Mouse (Mus musculus): ENCODE data around the gene Milr1.
"Not testable (repeated sequence)": the region's sequence is repeated elsewhere in the genome, so short reads cannot be mapped to it uniquely, and the experiment has no call there.

The Milr1 gene

DNA sequence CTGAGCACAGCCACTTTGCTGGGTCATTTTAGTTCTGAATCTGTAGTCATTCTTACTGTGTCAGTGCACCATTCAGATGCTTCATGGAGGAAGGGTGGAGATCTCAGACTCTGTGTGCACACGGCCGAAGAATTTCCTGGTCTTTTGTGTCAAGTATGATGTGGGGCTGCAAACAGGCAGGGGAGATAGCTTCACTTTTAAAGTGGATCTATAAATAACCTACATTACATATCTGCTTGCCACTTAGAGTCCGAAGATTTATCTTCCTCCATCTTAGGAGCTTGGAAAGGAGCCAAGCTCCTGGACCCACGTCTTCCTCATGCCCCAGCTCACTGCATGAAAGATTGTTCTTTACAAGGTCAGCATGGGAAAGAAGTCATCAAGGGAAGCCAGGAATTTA, 20.3 kb upstream of the Milr1 start:
- no peak for DNase-seq (ENCODE audit: low spot score in 2 of 2)

DNA sequence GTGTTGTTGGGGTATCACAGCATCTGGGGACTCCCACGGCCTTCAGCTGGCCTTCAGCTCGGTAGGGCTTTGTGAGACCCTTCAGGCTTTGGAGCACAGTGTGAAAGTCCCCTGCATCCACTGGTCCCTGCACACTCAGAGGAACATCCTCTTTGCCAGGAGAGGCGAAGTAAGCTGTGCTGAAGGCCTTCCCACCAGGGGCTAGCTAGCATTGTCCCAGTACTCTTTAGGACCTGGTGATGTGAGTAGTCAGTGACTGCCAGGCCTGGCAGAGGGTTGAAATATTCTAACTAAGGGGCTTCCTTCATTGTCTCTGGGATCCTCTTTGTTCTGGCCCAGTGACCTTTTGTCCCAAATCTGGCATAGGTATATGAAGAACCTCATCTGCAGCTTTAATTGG, 14.4 kb upstream of the Milr1 start:
- no peak for DNase-seq (ENCODE audit: low spot score in 2 of 2)

DNA sequence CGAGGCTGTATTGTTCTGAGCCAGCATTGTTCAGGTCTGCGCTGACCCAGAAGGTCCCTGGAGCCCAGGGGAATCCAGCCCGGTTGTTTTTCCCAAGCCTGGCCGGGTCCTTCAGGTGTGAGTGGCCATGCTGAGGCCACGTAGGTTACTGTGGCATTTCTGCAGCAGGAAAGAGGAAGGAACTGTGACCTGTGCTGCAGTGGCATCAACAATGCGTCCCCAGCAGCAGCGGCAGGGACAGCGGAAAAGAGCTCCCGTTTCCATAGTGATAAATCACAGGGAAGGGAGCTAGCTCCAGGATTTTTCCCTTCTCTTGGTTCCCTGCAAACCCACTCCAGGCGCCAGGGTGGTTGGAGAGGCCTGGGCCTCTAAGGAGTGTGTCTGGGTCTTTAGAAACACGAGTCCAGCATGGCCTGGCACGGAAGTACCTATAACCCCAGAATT, 13.8 kb upstream of the Milr1 start:
- no peak for DNase-seq (ENCODE audit: low spot score in 2 of 2)

DNA sequence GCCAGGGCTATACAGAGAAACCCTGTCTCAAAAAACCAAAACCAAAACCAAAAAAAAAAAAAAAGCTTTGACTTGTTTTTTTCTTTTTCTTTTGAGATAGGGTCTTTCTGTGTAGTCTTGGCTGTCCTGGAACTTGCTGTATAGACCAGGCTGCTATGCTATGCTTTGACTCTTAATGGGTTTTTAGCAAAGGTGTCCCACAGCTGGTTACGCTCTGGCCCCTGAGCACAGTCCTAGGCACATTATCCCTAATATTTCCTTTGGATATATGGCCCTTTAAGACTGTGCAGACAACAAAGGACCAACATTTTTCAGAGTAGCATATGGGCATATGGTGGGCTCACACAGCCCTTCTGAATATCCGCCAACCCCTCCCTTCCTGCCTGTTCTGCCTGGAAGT, 11.9 kb upstream of the Milr1 start:
- no peak for DNase-seq (ENCODE audit: low spot score in 2 of 2)

DNA sequence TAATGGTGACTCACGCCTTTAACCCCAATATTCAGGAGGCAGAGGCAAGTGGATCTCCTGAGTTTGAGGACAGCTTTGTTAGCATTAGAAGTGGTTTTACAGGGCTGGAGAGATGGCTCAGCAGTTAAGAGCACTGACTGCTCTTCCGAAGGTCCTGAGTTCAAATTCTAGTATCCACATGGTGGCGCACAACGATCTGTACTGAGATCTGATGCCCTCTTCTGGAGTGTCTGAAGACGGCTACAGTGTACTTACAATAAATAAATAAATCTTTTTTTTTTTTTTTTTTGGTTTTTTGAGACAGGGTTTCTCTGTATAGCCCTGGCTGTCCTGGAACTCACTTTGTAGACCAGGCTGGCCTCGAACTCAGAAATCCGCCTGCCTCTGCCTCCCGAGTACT, 10.3 kb upstream of the Milr1 start:
- not testable (repeated sequence) for DNase-seq (ENCODE audit: low spot score in 2 of 2)

DNA sequence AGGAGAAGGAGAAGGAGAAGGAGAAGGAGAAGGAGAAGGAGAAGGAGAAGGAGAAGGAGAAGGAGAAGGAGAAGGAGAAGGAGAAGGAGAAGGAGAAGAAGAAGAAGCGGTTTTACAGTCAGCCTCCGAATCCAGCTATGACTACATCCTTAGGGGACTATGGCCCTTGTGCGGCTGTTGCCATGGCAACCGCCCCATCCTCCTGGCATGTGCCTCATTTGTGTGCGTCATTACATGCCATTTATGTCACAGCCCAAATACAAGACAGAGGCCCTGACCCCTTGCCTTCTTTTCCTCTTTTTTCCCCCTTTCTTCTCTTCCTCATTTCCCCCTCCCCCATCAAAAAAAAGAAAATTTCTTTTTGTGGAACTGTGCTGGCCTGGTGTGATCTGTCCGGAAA, 9.8 kb upstream of the Milr1 start:
- no peak for DNase-seq (ENCODE audit: low spot score in 2 of 2)

DNA sequence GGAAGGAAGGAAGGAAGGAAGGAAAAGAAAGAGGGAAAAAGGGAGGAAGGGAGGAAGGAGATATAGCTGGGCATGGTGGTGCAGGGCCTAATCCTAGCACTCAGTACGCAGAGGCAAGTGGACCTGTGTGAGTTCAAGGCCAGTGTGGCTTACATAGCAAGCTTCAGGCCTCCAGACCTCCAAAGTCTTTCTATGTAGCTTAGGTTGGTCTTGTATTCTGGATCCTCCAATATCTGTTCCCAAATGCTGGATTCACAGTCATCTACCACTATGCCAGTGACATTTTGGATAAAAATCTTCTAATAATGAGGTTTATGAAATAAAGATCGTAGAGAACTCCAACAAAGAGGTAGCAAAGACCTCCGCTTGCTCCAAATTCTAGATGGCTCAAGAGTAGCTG, 9.2 kb upstream of the Milr1 start:
- DNase-seq (ENCODE audit: low spot score in 2 of 2) = no peak

DNA sequence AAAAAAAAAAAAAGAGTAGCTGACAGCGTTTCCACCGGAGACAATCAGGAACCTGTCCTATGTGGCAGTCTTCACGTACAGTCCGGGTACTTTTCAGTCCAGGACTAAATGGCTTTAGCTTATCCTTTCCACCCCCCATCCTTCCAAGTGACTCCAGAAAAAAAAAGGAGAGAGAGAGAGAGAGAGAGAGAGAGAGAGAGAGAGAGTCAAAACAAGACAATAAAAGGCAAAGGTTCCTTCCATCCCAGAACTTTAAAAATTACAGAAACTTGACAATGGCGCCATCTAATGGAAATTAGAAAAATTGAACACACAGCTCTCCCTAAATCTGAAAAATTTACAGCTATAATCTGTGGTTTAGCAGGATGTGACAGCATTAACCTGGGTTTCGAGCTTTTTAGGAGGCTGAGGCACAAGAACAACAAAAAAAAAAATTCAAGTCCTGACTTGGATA, 8.6 kb upstream of the Milr1 start:
- no peak for DNase-seq (ENCODE audit: low spot score in 2 of 2)

DNA sequence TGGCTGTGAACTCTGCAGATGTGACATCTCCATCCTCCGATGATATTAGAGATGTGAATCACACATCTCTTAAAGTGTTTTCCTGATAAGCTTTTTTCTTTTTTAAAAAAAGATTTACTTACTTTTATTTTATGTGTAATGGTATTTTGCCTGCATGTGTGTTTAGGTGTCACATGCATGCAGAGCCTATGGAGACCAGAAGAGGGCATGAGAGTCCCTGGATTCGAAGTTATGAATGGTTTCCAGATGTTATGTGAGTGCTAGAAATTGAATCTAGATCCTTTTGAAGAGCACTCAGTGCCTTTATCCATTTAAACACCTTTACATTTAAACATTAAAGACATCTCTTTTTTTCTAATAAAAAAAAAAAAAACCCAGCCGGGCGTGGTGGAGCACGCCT, 6.1 kb upstream of the Milr1 start:
- DNase-seq (ENCODE audit: low spot score in 2 of 2) = no peak

DNA sequence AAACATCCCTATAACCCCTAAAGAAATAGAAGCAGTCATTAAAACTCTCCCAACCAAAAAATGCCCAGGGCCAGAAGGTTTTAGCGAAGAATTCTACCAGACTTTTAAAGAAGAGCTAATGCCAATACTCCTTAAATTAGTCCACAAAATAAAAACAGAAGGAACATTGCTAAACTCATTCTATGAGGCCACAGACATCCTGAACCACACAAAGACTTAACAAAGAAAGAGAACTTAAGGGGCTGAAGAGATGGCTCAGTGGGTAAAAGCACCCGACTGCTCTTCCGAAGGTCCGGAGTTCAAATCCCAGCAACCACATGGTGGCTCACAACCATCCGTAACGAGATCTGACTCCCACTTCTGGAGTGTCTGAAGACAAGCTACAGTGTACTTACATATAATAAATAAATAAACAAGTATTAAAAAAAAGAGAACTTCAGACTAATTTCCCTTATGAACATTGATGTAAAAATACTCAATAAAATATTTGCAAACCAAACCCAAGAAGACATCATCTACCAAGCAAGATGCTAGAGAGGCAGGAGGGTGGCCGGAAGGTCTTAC, 1.4 kb upstream of the Milr1 start:
- DNase-seq (ENCODE audit: low spot score in 2 of 2) = not testable (repeated sequence)

DNA sequence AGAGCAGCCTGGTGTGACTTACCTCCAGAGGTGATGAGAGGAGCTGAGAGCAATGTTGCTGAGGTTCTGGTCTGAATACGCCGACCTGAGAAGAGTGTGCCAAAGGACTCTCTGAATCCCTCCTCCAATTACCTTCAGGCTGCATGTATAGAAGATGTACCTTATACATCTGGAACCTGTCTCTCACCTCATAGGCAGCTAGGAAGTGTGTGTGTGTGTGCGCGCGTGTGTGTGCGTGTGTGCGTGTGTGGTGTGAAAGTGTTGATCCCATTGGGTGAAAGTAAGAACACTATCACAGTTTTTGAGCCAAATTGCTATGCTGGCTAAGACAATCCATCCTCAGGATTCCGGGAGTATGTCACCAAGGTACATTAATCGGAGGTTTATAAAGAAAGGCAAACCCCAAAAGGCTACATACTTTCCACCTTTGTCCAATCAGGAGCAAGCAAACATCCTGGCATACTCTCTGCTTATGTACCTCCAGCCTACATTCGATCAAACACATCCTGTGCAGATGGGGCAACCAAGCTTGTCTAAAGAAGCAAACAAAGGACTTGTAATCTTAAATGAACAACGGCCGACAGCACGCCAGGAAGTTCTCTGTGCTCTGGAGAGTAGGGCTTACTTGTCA, 790 bp upstream of the Milr1 start, which contains the start of gene Pecam1:
Gene Pecam1 (minus strand): TSS at position 508 of the 631 bp plus-strand sequence.
- DNase-seq (ENCODE audit: low spot score in 2 of 2) = peak; percentile 26 to 46

DNA sequence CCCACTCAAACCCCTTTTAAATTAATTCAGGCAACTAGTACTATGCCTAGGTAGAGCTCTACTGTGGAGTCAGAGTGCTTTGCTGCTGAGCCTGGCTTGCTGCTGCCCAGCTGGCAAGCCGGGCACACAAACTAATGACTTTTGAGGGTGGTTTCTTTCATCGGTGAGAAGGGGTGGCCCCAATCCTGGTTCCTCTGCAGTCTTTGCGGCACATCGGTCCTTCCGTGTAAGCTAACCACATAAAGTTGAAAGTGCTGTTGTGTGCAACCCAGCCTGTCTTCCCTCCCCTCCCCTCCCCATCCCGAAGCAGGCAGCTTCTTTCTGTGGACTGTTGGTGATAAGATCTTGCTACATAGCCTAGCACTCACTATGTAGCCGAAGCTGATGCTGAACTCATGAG, 1.1 kb downstream of the Milr1 start:
- DNase-seq (ENCODE audit: low spot score in 2 of 2) = peak; percentile 40 to 69

DNA sequence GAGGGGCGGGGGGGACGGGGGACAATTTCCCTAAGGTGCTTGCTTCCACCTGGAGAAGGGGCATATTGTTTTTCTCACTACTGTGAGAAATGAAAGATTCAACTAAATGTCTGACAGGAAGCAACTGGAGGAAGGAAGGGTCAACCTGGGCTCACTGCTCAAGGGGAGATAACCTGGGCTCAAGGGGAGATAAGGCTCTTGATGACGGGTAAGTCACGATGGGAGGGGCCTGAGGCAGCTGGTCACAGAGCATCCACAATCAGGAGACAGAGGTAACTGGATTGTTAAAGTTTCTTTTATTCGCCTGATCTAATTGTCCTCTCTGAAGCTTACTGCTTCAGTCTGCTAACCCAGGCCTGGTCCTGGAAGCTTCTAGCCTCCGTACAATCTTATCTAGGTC, 2.3 kb downstream of the Milr1 start:
- DNase-seq (ENCODE audit: low spot score in 2 of 2) = no peak

DNA sequence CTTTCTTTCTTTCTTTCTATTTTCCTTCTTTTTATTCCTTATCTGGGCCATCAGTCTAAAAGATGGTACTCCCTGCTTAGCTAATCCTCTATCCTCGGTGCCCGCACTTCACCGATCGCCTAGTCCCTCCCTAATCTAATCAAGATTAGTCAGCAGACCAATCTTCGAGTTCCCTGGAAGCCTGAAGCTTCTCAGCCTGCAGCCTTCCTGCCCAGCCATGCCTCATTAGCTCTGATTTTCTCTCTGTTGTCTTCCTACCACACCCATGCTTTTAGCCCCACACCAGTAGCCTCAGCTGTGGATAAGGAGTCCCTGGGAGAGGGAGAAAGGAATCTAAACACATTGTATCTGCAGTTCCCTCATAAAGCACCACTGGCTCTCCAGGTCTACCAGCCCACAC, 4.6 kb downstream of the Milr1 start:
- DNase-seq (ENCODE audit: low spot score in 2 of 2) = no peak

DNA sequence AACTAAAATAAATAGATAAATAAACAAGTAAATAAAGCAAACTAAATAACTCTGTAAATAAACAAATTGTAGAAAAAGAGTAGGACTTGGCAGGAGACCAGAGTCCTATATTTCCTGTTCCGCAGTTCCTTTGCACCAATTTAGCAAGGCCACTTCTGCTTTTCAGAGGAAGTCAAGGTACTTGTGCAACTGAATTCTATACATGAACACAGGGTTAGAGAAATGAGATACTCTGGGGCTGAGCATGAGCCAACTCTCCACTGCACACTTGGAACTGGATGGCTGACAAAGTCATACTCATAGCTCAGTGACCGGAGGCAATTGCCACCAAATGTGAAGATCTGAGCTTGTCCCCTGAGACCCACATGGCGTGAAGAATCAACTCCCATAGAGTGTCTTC, 8.0 kb downstream of the Milr1 start:
- peak in 1 of 2 experiments; percentile 35 for DNase-seq (ENCODE audit: low spot score in 2 of 2)

DNA sequence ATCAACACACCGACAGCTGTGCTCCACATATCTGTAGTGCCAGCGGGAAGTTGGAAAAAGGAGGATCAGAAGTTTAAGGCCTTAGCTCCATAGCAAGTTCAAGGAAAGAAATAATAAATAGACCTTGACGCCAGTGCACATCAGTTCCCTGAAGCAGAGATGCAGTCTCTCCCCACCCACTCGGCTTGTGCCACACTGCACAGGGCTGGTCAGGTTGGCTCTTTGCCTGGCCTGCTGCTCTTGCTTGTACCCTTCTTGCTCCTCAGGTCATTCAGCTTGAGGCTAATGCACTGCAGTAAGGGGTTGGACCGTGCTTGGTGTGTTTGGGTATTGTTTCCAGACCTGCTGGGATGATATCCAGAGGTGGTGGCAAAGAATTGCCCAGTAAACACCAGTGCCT, 9.5 kb downstream of the Milr1 start:
- peak in 1 of 2 experiments; percentile 50 for DNase-seq (ENCODE audit: low spot score in 2 of 2)

DNA sequence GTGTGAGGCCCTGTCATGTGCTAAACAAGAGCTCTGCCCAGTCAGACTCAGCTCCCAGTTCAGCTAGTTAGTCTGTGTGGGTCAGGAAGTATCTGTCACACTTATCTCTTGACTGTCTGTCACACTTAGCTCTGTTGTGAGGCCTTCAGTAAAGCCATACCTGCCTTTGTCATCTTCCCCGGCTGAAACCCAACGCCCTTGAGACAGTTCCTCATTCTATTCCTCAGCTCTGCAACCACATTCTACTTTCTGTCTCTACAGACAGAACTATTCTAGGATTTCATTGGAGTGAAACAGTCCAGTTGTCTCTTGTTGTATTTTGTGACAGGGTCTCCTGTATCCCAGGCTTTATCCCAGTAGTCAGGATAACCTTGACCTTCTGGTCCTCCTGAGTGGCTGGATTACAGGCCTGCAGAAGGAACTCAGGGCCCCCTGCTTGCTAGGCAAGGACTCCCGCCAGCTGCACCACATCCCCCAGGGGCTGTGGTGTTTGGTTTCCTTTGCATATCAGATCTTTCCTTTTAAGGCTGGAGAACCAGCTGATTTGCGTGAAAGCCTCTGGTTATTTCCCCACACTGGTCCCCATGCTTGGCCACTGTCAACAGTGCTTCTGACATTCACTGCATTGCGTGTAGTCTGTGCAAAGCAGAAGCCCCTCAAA, 11.2 kb downstream of the Milr1 start:
- peak; percentile 31 to 69 for DNase-seq (ENCODE audit: low spot score in 2 of 2)

DNA sequence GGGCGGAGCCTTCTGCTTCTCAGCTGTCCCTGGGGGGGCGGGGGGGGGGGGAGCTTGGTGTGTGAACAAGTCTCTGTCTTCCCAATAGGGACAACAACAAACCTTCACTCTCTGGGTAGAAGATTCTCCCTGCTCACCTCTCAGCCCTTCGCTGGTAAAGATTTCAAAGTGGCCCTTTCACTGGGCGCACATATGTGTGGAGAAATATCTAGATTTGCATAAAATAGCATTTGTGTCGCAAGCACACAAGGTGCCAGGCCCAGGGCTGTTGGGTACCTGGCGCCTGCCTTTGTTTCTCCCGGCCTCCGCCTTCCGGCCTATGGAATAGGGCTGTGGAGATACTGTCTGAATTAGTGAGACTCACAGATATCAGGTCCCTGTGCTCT, 11.8 kb downstream of the Milr1 start:
- DNase-seq (ENCODE audit: low spot score in 2 of 2) = no peak

DNA sequence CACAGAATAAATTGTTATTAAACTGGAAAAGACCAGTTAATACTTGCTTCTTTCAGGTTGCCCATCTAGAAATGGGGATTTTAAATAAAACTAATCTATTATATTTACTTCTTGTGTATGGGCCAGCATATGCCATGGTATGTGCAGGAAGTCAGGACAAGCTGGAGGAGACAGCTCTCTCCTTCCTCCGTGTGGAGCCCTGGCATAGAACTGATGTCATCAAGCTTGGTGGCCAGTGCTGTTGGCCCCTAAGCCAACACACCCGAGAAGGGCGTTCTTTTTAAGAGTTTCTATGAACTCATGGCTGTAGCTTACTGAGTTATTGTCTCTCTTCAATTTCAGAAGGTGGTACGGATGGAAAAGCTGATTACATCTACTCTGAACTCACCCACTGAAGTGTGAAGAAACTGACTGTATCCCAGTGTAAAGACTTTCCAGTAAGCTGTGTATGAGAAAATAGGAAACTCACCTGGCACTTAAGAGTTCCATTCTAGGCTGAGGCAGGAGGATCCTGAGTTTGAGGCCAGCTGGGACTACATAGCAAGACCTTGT, 15.7 kb downstream of the Milr1 start:
- no peak for DNase-seq (ENCODE audit: low spot score in 2 of 2)

DNA sequence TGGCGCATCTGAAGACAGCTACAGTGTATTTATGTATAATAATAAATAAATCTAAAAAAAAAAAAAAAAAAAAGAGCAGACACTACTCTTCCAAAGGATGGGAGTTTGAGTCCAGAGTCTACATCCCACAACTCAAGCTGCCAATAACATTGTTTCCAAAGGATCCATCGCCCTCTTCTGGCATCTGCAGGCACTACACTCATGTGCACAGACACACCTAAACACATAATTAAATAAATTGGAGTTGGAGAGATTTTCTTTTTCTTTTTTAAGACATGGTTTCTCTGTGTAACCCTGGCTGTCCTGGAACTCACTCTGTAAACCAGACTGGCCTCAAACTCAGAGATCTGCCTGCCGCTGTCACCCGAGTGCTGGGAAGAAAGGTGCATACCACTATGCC, 16.5 kb downstream of the Milr1 start:
- peak in 1 of 2 experiments; percentile 38 for DNase-seq (ENCODE audit: low spot score in 2 of 2)

DNA sequence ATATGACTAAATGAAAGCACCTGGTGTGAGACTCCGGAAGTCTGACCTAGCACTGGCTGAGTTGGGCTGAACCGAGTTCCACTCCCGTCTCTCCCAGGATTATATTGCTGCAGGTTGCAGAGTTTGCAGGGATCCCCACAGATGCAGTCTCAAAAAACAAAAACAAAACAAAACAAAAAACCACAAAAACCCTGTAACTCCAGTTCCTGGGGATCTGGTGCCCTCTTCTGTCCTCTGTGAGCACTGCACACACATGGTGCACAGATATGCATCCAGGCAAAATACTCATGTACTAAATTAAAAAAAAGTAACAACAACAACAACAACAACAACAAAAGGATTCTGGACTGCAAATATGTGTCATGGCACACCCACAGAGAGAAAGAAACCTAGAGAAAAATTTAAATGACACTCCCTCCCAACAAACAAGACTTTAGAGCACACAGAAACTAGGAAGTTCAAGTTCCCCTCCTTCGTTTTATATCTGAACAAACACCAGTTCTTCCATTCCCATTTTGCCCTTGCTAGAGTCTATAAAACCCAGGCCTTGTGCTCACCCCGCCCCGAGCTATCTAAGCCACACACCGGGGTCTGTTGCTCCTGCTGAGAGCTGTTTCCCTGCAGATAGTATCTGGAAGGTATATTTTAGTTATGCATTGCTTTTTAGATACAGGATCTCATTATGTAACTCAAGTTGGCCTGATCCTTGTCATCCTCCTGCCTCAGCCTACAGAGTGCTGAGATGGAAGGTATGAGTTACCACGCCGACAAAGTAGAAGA, 19.4 kb downstream of the Milr1 start:
- peak; percentile 32 to 73 for DNase-seq (ENCODE audit: low spot score in 2 of 2)

DNA sequence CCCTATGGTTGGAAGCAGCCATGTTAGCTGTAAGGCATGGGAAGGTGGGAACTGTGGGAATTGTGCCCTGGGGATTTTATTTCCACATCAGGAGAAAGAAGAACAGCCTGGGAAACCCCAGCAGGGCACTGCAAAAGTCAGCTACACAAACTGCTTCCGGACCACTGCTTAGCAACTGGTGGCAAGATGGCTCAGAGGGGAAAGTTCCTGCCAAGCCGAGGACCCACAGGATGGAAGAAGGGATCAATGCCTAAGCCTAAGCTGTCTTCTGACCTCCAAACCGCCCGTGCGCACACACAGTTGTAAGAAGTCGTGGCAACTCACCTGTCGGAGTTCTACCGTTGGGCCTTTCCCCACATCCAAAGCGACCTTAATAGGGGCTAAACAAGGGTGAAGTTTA, 22.0 kb downstream of the Milr1 start:
- peak in 1 of 2 experiments; percentile 8 for DNase-seq (ENCODE audit: low spot score in 2 of 2)

Data from spleen, postnatal 10 days (tissue).